Mouse (Mus musculus): Measurements from ENCODE around the gene Slc25a19.
A peak's percentile ranks its signal among the peaks of the same experiment; 100 is the strongest.

Gene Slc25a19

GRCm38 (mm10) chr11:115603128-115603475 is 25.0 kb downstream of the Slc25a19 start:
- DNase-seq (ENCODE audit: low read depth, low spot score): no peak
- no peaks in the 10 kb centered on the region for H3K27me3 ChIP-seq (ENCODE audit: control insufficient read depth, insufficient read depth, low read length, poor library complexity, severe bottlenecking)
- peaks cover 12% of the 10 kb centered on the region for H3K36me3 ChIP-seq (ENCODE audit: control insufficient read depth, insufficient read depth, low read length, poor library complexity, severe bottlenecking)

- peak; percentile 48 for DNase-seq (ENCODE audit: low read depth, low spot score)
- Histone ChIP-seq H3K27me3 (ENCODE audit: control insufficient read depth, insufficient read depth, low read length, poor library complexity, severe bottlenecking) (no peaks in the 10 kb centered on the region), H3K36me3 (ENCODE audit: control insufficient read depth, insufficient read depth, low read length, poor library complexity, severe bottlenecking) (peaks cover 3% of the 10 kb centered on the region)
These were observed 26.9 kb downstream of the Slc25a19 start for GRCm38 (mm10) chr11:115601174-115601573.

- DNase-seq (ENCODE audit: low read depth, low spot score): peak; percentile 58
- H3K36me3 ChIP-seq (ENCODE audit: control insufficient read depth, insufficient read depth, low read length, poor library complexity, severe bottlenecking): peaks cover 1% of the 10 kb centered on the region
- no peaks in the 10 kb centered on the region for H3K27me3 ChIP-seq (ENCODE audit: control insufficient read depth, insufficient read depth, low read length, poor library complexity, severe bottlenecking)
These were observed 27.4 kb downstream of the Slc25a19 start for GRCm38 (mm10) chr11:115600743-115601142.

- Histone ChIP-seq H3K27me3 (ENCODE audit: control insufficient read depth, insufficient read depth, low read length, poor library complexity, severe bottlenecking) (no peaks in the 10 kb centered on the region), H3K36me3 (ENCODE audit: control insufficient read depth, insufficient read depth, low read length, poor library complexity, severe bottlenecking) (peaks cover 1% of the 10 kb centered on the region)
- DNase-seq (ENCODE audit: low read depth, low spot score): no peak
These were observed 28.4 kb downstream of the Slc25a19 start for GRCm38 (mm10) chr11:115599722-115600121.

- H3K36me3 ChIP-seq (ENCODE audit: control insufficient read depth, insufficient read depth, low read length, poor library complexity, severe bottlenecking): peaks cover 1% of the 10 kb centered on the region
- no peaks in the 10 kb centered on the region for H3K27me3 ChIP-seq (ENCODE audit: control insufficient read depth, insufficient read depth, low read length, poor library complexity, severe bottlenecking)
- DNase-seq (ENCODE audit: low read depth, low spot score): no peak
These were observed 29.8 kb downstream of the Slc25a19 start for GRCm38 (mm10) chr11:115598309-115598708.

GRCm38 (mm10) chr11:115595209-115595608 is 32.9 kb downstream of the Slc25a19 start:
- DNase-seq (ENCODE audit: low read depth, low spot score): no peak
- Histone ChIP-seq H3K36me3 (ENCODE audit: control insufficient read depth, insufficient read depth, low read length, poor library complexity, severe bottlenecking) (peaks cover 9% of the 10 kb centered on the region; the same call in 1 of the 2 replicates), H3K27me3 (ENCODE audit: control insufficient read depth, insufficient read depth, low read length, poor library complexity, severe bottlenecking) (no peaks in the 10 kb centered on the region)

- DNase-seq (ENCODE audit: low read depth, low spot score): no peak
- Histone ChIP-seq H3K27me3 (ENCODE audit: control insufficient read depth, insufficient read depth, low read length, poor library complexity, severe bottlenecking) (no peaks in the 10 kb centered on the region), H3K36me3 (ENCODE audit: control insufficient read depth, insufficient read depth, low read length, poor library complexity, severe bottlenecking) (peaks cover 14% of the 10 kb centered on the region)
These were observed 37.5 kb downstream of the Slc25a19 start for GRCm38 (mm10) chr11:115590526-115591075.

- Histone ChIP-seq H3K36me3 (ENCODE audit: control insufficient read depth, insufficient read depth, low read length, poor library complexity, severe bottlenecking) (peaks cover 25% of the 10 kb centered on the region), H3K27me3 (ENCODE audit: control insufficient read depth, insufficient read depth, low read length, poor library complexity, severe bottlenecking) (no peaks in the 10 kb centered on the region)
- DNase-seq (ENCODE audit: low read depth, low spot score): no peak
These were observed 40.1 kb downstream of the Slc25a19 start for GRCm38 (mm10) chr11:115587984-115588383.

- no peaks in the 10 kb centered on the region for H3K27me3 ChIP-seq (ENCODE audit: control insufficient read depth, insufficient read depth, low read length, poor library complexity, severe bottlenecking)
- peaks cover 22% of the 10 kb centered on the region for H3K36me3 ChIP-seq (ENCODE audit: control insufficient read depth, insufficient read depth, low read length, poor library complexity, severe bottlenecking)
- no peak for DNase-seq (ENCODE audit: low read depth, low spot score)
These were observed 41.7 kb downstream of the Slc25a19 start for GRCm38 (mm10) chr11:115586403-115586802.

- H3K36me3 ChIP-seq (ENCODE audit: control insufficient read depth, insufficient read depth, low read length, poor library complexity, severe bottlenecking): peaks cover 16% of the 10 kb centered on the region
- H3K27me3 ChIP-seq (ENCODE audit: control insufficient read depth, insufficient read depth, low read length, poor library complexity, severe bottlenecking): no peaks in the 10 kb centered on the region
- no peak for DNase-seq (ENCODE audit: low read depth, low spot score)
These were observed 42.5 kb downstream of the Slc25a19 start for GRCm38 (mm10) chr11:115585573-115586100.

GRCm38 (mm10) chr11:115584376-115585073 is 43.6 kb downstream of the Slc25a19 start:
- H3K27me3 ChIP-seq (ENCODE audit: control insufficient read depth, insufficient read depth, low read length, poor library complexity, severe bottlenecking): no peaks in the 10 kb centered on the region
- H3K36me3 ChIP-seq (ENCODE audit: control insufficient read depth, insufficient read depth, low read length, poor library complexity, severe bottlenecking): peaks cover 16% of the 10 kb centered on the region
- DNase-seq (ENCODE audit: low read depth, low spot score): no peak

GRCm38 (mm10) chr11:115582913-115583606 is 45.0 kb downstream of the Slc25a19 start:
- H3K27me3 ChIP-seq (ENCODE audit: control insufficient read depth, insufficient read depth, low read length, poor library complexity, severe bottlenecking): no peaks in the 10 kb centered on the region
- no peak for DNase-seq (ENCODE audit: low read depth, low spot score)
- peaks cover 14% of the 10 kb centered on the region; the same call in 1 of the 2 replicates for H3K36me3 ChIP-seq (ENCODE audit: control insufficient read depth, insufficient read depth, low read length, poor library complexity, severe bottlenecking)

- DNase-seq (ENCODE audit: low read depth, low spot score): peak; percentile 22
- H3K36me3 ChIP-seq (ENCODE audit: control insufficient read depth, insufficient read depth, low read length, poor library complexity, severe bottlenecking): peaks cover 5% of the 10 kb centered on the region; the same call in 1 of the 2 replicates
- no peaks in the 10 kb centered on the region for H3K27me3 ChIP-seq (ENCODE audit: control insufficient read depth, insufficient read depth, low read length, poor library complexity, severe bottlenecking)
These were observed 49.0 kb downstream of the Slc25a19 start for GRCm38 (mm10) chr11:115579080-115579479.

GRCm38 (mm10) chr11:115564961-115565360 is 63.1 kb downstream of the Slc25a19 start:
- H3K27me3 ChIP-seq (ENCODE audit: control insufficient read depth, insufficient read depth, low read length, poor library complexity, severe bottlenecking): no peaks in the 10 kb centered on the region
- peaks cover 7% of the 10 kb centered on the region for H3K36me3 ChIP-seq (ENCODE audit: control insufficient read depth, insufficient read depth, low read length, poor library complexity, severe bottlenecking)
- DNase-seq (ENCODE audit: low read depth, low spot score): no peak

Data from splenic B cell, adult 2 months (primary cell).